Mouse (Mus musculus) liver, embryonic 14.5 days (tissue): ENCODE results near the gene Alox12.

Source experiments
- CTCF ChIP-seq: IDR thresholded peaks from 2 replicates; pipeline ENCODE4 v1.5.1; 2016; ENCODE audit warnings: antibody characterized with exemption, low read depth, control low read depth
- EP300 ChIP-seq: IDR thresholded peaks from 2 replicates; pipeline ENCODE4 v1.6.1; 2016; ENCODE audit warnings: antibody characterized with exemption, low read depth

GRCm38 (mm10) chr11:70198332-70198731, 56.8 kb downstream of the Alox12 start:
- TF ChIP-seq CTCF: no peak
- no peak for TF ChIP-seq EP300
